Mouse (Mus musculus) layer of hippocampus, adult 8-10 months (tissue): Measurements from ENCODE around the gene Gck. TPM values are rescaled to one million over a fixed set of nuclear protein-coding genes. Genes with fewer than 3 reads are reported as not detected.
"Not testable (repeated sequence)": the region's sequence is repeated elsewhere in the genome, so short reads cannot be mapped to it uniquely, and the experiment has no call there.

Experiments used
- DNase-seq, 2 experiments: peaks; one replicate each; pipeline ENCODE4 v3.0.0; 2022; ENCODE audit warnings: low spot score in 2 of 2
- total RNA-seq, 4 experiments: library from RNA; stranded (reverse); gene quantifications; 2 replicates each; pipeline ENCODE4 v1.2.4; 2022

Gck gene
- total RNA-seq, 4 experiments from 2014 or later: 2.6 to 3.7 (median 3.5) TPM

- peak; percentile 91 to 93 for DNase-seq
These were observed 5.8 kb upstream of the Gck start, which contains the start of gene Ykt6 for GRCm38 (mm10) chr11:5955546-5956276. Ykt6 (plus strand) TSS chr11:5955693.

- DNase-seq: no peak
These were observed 5.2 kb upstream of the Gck start for GRCm38 (mm10) chr11:5954965-5955504.

- no peak for DNase-seq
These were observed 4.6 kb upstream of the Gck start for GRCm38 (mm10) chr11:5954435-5954834.

GRCm38 (mm10) chr11:5953130-5953765, 3.4 kb upstream of the Gck start:
- peak in 1 of 2 experiments; percentile 54 for DNase-seq

DNA sequence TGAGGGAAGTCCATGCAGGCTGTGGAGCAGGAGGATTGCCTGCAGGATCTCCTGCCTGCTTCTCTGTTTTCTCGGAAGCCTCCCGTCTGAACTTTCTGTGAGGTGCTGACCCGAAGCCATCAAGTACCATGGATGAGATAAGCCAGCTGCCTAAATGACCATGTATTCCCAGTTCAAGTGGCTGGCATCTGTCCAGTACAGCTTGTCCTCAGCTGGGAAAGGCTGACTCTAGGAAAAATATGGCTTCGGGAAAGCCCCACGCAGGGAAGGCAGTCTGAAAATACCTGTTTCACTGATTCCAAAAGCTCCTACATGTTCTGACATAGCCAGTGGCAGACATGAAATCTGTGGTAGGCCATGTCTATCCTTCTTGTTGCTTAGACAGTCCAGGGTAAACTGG, 2.6 kb upstream of the Gck start:
- no peak for DNase-seq

- no peak for DNase-seq
These were observed 1.2 kb downstream of the Gck start for GRCm38 (mm10) chr11:5948546-5949250.

GRCm38 (mm10) chr11:5947796-5948195, 2.1 kb downstream of the Gck start:
- no peak for DNase-seq

DNA sequence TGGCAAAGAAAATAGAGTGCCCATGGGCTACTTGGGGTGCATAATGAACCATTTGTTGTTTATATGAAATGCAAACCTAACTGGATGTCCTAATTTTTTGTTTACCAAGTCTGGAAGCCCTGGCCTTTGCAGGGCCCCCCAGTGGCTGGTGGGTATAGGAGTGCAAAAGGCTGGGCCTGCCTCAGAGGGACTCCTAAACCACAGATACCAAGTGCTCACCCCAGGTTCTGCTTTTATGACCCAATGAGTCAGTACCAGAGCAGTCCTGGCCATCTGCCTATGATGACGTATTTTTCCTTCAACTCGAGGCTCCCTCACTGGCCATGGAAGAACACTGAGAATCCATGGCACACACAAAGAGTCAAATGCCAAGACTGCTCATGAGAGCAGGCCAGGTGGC, 4.8 kb downstream of the Gck start:
- no peak for DNase-seq

DNA sequence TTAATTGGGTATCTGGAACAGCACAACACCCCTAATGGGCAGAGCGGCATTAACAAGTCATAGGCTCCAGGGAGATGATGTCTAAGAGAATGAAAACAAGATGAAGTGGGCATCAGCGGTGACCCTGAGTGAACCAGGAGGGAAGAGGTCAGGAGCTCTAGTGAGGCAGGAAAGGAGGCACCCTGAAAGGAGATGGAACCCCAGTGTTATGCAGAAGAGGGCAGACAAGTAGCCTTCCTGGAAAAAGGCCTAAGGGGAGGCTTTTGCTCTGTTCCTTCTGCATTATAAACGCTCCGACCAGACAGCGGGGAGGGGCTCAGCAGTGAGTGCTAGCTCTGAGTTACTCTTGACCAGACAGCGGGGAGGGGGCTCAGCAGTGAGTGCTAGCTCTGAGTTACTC, 6.9 kb downstream of the Gck start:
- DNase-seq: no peak

DNA sequence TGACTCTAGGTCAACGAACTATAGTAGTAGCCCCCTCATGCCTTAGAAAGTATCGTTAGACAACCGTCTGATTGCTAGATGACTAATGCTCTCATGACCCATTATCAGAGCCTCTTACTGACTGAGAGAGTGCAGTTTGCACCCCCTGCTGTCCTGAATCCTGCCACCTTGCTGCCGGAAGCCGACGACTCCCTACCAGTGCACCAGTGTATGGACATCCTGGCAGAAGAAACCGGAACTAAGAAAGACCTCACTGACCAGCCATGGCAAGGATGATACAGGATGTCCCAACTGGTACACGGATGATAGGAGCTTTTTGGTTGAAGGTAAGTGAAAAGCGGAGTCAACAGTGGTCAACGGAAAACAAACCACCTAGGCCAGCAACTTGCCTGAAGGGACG, 15.3 kb downstream of the Gck start:
- DNase-seq: not testable (repeated sequence)

DNA sequence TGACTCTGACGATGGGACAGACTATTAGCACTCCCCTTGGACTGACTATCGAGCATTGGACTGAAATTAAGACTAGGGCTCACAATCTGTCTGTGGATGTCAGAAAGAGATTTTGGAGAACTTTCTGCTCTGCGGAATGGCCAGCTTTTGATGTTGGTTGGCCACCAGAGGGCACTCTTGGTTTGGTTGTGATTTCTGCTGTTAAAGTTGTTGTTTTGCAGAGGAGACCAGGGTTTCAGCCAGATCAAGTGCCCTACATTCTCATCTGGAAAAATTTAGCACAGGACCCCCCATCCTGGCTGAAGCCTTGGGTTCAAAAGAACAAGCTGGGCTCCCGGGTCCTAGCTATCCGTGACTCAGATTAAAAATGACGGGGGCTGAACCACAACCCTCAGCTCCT, 17.9 kb downstream of the Gck start:
- not testable (repeated sequence) for DNase-seq

GRCm38 (mm10) chr11:5930578-5930977, 19.3 kb downstream of the Gck start:
- DNase-seq: no peak

DNA sequence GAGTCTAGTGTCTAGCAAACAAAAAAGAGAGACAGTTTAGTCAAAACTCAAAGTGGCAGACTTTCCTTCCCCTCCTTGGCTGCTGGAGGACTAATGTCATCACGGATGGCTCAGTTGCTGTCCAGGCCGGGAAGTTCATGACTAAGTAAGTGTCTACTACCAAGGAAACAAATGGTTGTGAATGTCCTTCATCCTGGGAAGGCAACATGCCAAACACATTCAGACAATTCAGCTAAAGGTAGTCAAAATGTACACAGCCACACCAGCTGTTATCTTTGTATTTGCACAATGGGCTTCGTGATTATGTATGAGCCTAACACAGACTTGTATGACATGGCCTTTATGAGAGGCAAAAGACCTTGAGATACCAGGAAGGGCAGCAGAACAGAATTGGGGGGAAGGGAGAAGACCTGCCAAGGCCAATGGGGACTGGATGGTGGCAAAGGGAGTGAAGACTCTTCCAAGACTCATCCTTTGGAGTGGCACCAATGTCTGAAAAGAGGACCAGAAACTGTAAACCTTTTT, 23.1 kb downstream of the Gck start:
- no peak for DNase-seq

DNA sequence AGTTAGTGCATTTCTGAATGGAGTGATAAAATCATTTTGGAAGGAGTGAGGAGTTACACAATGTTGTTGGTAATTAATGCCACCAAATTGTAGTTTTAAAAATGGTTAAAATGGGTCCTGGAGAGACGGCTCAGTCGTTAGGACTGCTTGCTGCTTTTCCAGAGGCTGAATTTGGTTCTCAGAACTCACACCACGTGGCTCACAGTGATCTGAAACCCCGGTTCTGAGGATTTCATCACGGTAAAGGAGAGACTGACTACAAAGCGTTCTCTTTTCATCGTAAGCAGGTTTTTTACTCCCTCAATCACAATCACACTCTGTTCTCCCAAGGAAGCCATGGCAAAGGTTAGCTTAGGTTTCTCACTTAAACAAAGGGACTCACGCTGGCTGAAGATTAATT, 25.2 kb downstream of the Gck start:
- no peak for DNase-seq

- no peak for DNase-seq
These were observed 29.4 kb downstream of the Gck start for GRCm38 (mm10) chr11:5920323-5920960.

- no peak for DNase-seq
These were observed 30.3 kb downstream of the Gck start for GRCm38 (mm10) chr11:5919606-5920005.

DNA sequence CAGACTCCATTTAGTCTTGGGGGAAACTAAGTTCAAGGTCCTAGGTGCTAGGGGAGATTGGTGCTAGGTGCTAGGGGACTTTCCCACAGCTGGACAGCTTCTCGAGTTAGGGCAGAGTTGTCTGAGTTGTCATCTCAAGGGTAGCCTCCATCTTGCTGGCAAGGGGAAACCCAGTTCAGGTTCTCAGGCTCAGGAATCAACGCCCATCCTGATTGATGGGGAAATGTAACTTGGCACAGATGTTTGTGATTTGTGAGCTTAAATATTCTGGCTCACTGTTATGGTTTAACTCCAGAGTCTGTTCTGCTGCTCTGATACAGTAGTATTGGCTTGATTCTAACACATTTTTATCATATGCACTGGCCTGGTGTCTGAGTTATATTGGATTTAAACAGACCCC, 31.8 kb downstream of the Gck start:
- DNase-seq: no peak

DNA sequence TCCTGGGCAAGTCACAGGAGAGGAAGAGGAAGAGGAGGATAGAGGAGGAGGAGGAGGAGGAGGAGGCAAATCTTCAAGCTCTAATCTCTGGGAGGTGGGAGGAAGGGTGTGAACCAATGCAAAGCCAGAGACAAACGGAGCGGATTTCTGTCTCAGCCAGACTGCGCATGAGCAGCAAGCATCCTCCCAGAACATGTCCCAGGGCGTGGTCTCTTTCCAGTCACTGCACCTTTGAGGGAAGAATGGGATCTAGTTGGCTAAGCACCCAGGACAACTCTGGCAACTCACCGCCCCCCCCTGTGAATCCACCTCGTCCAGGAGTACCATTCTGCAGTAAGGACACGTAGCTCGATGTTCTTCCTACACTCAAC, 33.7 kb downstream of the Gck start:
- DNase-seq: no peak

DNA sequence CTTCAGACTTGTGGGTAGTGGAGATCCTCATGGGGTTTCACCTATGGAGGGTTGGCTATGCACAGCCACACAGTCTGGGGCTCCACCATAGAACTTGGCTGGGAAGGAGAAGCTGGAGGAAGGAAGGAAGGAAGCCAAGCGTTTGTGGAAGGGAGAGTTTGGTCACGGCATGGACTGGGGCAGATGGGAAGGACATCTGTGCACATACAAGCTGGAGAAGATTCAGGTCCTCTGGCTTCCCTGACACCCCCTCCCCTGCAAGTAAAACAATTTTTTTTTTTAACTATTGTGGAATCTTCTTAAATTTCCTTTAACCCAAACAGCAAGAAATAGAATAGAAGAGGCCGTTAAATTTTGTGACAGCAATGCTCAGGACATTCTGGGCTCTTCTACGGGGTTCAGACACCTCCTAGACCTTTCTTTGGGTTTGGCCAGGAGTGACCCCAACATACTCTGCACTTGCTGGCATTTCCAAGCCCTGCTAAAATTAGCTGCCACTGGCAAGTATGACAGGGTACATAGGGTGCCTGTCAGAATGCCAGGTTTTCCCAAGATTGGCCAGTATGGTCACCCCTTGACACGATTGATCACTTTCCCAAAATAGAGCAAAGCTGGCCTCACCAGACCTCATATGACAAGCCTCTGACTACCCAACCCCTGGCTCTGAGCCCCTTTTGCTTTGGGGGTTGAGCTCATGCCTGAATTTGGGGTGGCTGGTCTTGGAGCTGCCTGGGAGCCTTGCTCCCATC, 34.3 kb downstream of the Gck start:
- no peak for DNase-seq

DNA sequence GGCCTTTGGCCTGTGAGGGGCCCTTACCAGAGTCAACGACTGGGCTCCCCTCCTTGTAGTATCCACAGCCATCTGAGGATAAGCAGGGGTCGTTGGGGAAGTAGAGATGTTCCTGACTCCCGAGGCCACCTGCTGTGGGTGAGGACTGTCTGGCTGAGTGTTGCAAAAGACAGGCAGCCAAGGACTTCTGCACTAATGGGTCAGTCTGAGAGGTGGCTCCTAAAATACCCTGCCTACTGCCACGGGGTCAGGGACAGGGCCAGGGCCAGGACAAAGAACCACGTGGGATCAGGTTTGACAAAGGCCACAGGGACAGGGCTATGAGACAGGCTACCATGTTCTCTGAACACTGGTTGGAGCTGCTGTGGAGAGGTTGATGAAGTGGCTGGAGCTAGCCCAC, 34.9 kb downstream of the Gck start:
- no peak for DNase-seq

- no peak for DNase-seq
These were observed 35.9 kb downstream of the Gck start for GRCm38 (mm10) chr11:5913936-5914335.
